Mouse (Mus musculus) ES-E14 (cell line): ENCODE measurements around the gene Med13l.

ENCODE experiments used
- CHD2 ChIP-seq: IDR thresholded peaks from 2 replicates; pipeline ENCODE4 v1.6.1; 2014; ENCODE audit warnings: mild to moderate bottlenecking, low read depth, low read length, inconsistent platforms
- MAFK ChIP-seq: IDR thresholded peaks from 2 replicates; pipeline ENCODE4 v1.6.1; 2014; ENCODE audit warnings: mild to moderate bottlenecking, low read depth, low read length, inconsistent platforms; ENCODE audit not compliant: insufficient read depth
- ZC3H11A ChIP-seq: IDR thresholded peaks from 2 replicates; pipeline ENCODE4 v1.6.1; 2012; ENCODE audit warnings: low read depth, mild to moderate bottlenecking, inconsistent platforms, low read length, borderline replicate concordance
- ZNF384 ChIP-seq: IDR thresholded peaks from 2 replicates; pipeline ENCODE4 v1.6.1; 2012; ENCODE audit warnings: low read depth, low read length, inconsistent platforms

- TF ChIP-seq CHD2 (no peak), ZC3H11A (no peak), MAFK (no peak), ZNF384 (no peak)
Observed at GRCm38 (mm10) chr5:118693996-118694395, 133.5 kb downstream of the Med13l start.
